Mouse (Mus musculus) induced T-regulatory cell, adult 2 months (primary cell): ENCODE measurements around the gene Cdh4.
A peak's percentile ranks its signal among the peaks of the same experiment; 100 is the strongest.

Experiments used
- DNase-seq: peaks from one replicate; pipeline ENCODE4 v3.0.0-alpha.2; 2012; ENCODE audit warnings: low read depth

The Cdh4 gene

GRCm38 (mm10) chr2:179790684-179791083 is 348.5 kb downstream of the Cdh4 start:
- no peak for DNase-seq

DNA sequence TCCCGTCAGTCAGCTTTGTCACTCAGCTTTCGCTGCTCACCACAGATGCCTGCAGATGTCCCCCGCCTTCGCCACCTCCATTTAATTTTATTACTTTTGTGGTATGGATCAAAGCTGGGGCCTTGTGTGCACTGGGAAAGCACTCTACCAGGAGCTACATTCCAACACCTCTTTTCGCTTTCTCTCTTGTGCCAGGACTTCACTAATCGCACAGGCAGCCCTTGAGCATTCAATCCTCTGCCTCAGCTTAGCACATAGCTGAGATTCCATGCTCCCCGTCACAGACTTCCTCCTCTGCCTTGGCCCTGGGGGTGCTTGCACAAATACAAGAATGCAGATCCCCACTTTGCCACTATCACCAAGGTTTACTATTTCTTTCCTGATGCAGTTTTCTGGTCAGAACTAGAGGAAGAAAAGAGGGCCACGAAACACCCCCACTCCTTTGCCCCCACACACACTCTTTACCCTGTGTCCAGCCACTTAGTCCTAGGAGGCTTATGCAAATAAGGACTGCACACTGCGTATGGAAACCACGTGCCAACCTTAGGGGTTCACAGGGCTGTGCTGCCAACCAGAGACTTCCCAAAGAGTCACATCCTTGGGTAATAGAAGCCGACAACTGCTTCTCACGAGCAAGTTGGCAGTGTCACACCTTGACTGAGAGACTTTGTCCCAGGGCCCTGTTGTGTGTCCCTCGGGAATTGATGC is 350.3 kb downstream of the Cdh4 start:
- DNase-seq, result no peak

DNA sequence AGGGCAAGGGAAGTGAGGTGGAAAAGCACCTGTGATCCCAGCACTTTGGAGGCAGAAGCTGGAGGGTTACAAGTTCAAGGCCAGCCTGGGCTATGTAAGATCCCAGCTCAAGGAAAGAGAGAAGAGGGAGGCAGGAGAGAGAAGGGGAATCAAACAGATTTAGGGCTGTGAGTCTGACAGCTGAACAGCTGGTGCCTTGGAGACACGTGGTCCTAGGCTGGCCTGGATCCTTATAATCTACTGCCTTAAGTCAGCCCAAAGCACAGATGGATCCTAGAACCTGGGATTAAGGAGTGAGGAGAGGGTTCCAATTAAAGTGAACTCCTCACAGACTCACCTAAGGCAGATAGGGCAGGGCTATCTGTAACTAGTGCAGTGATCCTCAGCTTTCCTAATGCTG is 352.1 kb downstream of the Cdh4 start:
- no peak for DNase-seq

DNA sequence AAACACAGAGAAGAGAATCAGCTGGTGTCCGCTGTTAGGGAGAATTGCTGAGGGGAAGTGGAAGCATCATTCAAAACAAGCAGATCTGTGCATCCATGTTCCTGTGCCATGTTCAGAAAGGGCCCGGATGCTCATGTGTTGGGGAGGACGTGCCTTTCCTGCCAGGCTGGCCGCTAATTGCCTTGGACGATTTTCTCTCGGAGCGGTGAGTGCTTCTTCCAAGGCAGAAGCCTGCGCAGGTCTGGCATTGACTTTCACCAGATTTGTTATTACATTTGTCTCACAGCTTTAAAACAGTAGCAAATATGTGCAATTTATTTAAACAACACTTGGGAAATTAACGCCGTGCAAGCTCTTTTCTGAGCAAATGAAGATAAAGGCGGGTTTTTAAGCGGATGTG is 353.2 kb downstream of the Cdh4 start:
- no peak for DNase-seq

- no peak for DNase-seq
Measured at GRCm38 (mm10) chr2:179799906-179800532, 357.8 kb downstream of the Cdh4 start.

DNA sequence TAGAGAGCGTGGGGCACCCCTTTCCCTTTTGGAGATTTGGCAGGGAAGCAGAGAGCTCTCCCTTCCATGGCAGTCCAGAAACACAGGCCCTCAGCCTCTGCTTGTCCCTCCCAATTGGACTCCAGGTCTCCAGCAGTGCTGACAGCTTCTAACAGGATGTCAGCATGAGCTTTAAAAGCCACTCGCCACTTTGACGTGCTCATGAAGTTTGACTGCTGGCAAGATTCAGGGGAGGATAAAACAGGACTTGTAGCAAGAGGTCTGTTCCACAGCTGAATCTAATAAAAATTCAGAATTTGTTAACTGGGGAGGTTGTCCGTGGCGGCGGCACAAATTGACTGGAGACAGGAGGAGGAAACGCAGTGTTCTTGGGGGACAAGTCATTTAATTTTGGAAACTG is 358.8 kb downstream of the Cdh4 start:
- DNase-seq, result no peak

DNA sequence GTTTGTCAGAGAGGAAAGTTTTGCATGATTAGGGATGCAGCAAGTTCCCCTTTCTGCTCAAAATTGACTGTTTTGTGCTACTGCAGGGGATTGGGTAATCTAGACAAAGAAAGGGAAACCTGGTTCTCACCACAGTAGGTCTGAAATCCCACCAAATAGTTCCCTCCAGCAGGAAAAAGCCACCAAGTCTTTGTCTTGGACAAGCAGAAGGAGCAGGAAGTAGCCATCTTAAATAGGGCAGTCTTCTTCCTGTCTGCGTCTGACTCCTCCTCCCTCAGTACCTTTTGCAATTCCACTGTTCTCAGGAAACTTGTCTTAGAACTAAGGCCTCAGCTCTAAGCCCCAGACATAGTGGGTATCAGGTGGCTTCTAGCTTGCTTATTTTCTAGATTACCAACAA is 360.2 kb downstream of the Cdh4 start:
- DNase-seq, result no peak

GRCm38 (mm10) chr2:179811086-179811485 is 368.9 kb downstream of the Cdh4 start:
- DNase-seq, result no peak

DNA sequence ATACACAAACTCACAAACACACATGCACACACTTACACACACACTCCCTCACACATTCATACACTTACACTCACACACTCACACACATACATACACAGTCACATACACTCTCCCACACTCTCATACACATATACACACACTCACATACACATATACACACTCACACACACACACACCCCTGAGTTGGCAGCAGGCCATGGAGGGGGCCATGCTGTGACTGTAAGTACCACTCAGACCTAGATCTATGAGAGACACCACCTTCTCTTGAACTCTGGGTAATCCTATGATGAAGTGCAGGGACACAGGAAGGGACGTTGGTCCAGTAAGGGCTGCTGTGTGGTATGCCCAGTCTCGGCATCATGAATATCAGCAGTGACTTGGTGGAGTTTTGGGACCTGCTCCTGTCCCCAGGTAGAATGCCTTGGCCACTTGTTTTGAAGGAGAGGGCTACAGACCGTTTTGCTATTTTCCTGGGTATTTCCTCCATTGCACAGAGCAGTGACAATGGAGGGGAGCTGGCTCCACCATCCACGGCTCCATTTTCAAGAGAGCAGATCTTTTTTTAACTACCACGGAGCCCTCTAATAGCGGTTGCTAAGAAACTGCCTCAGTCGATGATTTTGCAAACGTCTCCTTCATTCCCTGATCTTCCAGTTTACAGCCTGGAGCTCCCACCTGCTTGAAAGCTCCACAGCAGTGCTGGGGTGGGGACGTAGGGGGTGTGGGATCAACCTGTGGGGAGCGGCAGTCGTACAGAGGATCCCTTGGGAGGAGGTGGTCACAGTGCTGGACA is 371.0 kb downstream of the Cdh4 start:
- no peak for DNase-seq

DNA sequence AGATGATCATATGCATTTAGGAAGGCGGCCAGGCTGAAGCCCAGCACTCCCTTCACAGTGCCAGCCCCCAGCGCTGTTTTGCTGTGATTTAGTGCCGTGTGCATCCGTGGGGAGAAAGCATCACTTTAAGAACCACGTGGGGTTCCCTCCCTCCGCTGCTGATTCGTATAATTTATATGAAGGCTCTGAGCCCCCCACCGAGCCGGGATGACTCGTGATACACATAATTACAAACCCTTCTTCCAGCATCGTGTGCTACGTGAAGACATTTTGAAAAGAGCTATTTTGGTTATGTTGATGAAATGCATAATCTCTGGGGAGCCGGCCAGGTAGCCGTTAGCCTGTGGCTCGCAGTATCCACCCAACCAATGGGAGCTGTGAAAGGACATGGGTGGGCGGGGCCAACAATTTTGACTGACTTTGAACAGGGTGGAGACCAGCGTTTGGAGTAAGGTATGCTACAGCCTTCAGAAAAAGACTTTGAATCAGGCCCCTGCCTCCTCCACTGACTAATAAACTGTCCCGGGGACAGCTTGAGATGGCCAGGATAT is 382.6 kb downstream of the Cdh4 start:
- DNase-seq, result no peak

DNA sequence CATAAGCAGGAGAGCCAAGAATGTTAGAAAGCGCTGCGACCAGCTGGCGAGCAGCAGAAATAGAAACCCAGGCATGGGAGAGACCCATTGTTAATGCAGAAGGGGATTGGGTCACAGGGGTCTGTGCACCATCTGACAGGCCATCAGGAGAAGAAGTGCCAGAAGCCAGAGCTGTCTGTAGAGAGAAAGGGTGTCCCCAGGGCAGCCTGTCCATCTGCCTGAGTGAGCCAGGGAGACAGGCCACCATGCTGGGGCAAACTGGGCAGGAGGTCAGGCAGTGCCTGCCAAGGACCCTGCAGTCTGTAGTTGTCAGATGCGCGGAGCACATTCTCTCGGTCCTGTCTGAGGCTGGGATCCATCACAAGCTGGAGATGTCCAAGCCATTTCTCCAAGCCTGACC is 386.7 kb downstream of the Cdh4 start:
- no peak for DNase-seq

GRCm38 (mm10) chr2:179829972-179830371 is 387.7 kb downstream of the Cdh4 start:
- DNase-seq, result peak; percentile 39

DNA sequence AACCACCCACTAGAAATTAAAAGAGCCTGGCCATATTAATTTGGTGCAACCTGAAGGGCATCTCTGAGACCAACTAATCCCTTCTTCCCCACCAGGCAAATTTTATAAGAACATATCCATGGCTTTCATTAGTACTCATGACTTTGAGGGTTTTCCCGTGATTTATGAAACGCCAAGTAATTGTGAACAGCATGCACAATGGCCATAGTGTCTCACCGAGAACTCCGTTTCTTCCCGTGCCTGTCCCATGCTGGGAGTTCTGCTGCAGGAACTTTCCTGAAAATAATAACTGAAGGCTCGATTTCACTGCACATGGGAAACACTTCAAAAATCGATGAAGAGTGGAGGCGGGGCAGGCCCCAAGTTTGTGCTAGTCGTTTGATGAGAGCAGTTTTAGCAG is 392.7 kb downstream of the Cdh4 start:
- DNase-seq, result no peak

GRCm38 (mm10) chr2:179835570-179835969 is 393.3 kb downstream of the Cdh4 start:
- DNase-seq, result no peak

- DNase-seq, result no peak
Measured at GRCm38 (mm10) chr2:179837186-179837585, 395.0 kb downstream of the Cdh4 start.

DNA sequence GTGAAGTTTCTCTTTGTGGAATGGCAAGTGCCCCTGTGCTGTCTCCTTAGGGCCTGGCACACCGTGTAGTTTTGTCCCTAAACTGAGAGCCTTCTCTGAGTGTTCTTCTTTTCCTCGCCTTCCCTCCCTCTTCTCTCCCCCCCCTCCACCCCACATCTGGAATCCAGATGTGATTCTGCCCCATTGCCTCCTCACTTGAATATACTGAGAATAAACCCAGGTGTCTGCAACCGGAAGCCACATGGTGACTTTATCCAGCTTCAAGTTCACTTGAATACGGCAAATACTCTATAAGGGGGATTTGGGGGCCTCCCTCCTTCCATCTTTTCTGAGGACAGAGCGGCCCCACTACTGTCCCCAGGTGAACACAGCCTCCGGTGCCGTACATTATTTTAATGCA is 395.8 kb downstream of the Cdh4 start:
- no peak for DNase-seq

DNA sequence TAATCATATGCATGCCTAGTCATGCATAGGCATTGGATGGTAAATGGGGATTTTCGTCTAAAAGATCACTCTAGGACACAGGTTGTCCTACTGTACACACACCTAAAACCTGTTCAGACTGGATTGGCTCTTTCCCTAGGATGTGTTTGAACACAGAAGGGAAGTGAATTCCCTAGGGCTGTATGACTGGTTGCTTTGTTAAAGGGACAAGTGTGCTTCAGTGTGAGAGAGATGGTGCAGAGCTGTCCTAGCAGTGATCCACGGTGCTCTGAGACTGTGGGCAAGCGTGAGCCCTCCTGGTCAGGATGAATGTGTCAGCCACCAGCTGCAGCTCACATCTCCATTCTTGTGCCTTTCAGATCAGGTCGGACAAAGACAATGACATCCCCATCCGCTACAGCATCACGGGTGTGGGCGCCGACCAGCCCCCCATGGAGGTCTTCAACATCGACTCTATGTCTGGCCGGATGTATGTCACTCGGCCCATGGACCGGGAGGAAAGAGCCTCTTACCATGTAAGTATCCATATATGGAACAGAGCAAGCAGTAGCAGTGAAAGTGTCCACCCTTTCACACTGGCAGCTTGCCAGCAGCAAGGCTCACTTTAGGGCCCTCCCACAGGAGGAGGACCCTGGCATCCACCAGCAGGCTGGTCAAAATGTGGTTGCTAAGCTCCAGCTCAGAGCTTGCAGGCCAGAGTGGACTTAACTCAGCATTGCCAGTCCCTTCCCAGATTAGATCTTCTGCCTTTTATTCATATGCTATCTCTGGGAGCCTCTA is 400.6 kb downstream of the Cdh4 start:
- no peak for DNase-seq

- DNase-seq, result no peak
Measured at GRCm38 (mm10) chr2:179849732-179850131, 407.5 kb downstream of the Cdh4 start.

GRCm38 (mm10) chr2:179852169-179852568 is 409.9 kb downstream of the Cdh4 start:
- no peak for DNase-seq

DNA sequence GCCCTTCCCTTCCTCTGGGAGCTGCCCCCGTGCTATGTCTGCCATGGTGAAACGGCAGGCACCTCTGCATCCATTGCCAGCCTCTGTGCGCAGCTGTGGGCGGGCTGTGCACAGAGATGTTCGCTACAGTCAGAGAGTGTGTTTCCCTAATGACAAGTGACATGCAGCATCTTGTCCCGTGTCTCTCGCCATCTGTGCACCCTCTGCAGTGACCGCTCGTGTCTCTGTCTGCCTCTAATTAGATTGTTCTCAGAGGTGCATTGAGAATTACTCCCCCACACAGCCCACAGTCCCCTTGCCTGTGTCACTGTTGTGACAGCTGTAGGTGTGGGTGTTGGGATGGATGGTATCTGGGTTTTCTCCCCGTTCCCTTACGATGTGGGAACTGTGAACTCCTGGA is 410.6 kb downstream of the Cdh4 start:
- DNase-seq, result no peak

DNA sequence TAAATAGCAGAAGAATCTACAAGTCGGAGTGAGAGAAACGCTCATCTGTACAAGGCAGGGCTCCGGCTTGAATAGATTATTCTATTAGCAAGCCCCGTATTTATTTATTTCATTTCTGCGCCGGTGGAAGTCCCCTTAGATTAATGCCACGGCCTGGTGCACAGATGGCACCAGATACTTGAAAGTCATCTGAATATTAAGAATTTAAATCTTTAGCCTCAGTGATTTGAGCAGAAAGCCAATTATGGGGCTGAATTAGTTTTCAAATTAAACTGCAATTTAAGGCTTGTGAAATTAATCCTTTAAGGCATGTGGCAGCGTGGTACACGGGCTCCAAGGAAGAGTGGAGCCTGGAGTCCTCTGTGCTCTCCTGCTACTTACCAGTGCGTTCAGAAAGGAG is 411.7 kb downstream of the Cdh4 start:
- DNase-seq, result no peak

- no peak for DNase-seq
Measured at GRCm38 (mm10) chr2:179857086-179857485, 414.9 kb downstream of the Cdh4 start.
